8 mouse cellular contexts compared by ENCODE assay signal in genomic region chr10:80226071-80226415, GRCm38 (mm10). TPM values are rescaled to one million over a fixed set of nuclear protein-coding genes. Genes with fewer than 3 reads are reported as not detected.
DNase-seq lines count a peak whose midpoint lies in the region; ATAC-seq and TF ChIP-seq lines count a peak whose summit lies in the region.

No protein-coding gene starts in this region.

- H3K36me3 ChIP-seq in lung, embryonic 14.5 days (ENCODE audit: insufficient read depth) = peaks cover 25% of the 10 kb centered on the region
- H3K36me3 ChIP-seq in embryonic facial prominence, embryonic 15.5 days = peaks cover 19% of the 10 kb centered on the region
- peaks cover 20% of the 10 kb centered on the region for H3K36me3 ChIP-seq in intestine, postnatal 0 days (ENCODE audit: control insufficient read depth, insufficient read depth)
- peaks cover 14% of the 10 kb centered on the region for H3K36me3 ChIP-seq in neural tube, embryonic 13.5 days

- H3K4me1 ChIP-seq in lung, embryonic 14.5 days (ENCODE audit: insufficient read depth) = peaks cover 22% of the 10 kb centered on the region
- peaks cover 47% of the 10 kb centered on the region for H3K4me1 ChIP-seq in embryonic facial prominence, embryonic 15.5 days
- H3K4me1 ChIP-seq in intestine, postnatal 0 days (replicated peaks; ENCODE audit: control insufficient read depth, insufficient read depth, low read length) = no peaks in the 10 kb centered on the region; the same call in 1 of the 2 replicates
- peaks cover 48% of the 10 kb centered on the region for H3K4me1 ChIP-seq in neural tube, embryonic 13.5 days (replicated peaks)

- no peaks in the 10 kb centered on the region for H3K9me3 ChIP-seq in lung, embryonic 14.5 days (ENCODE audit: low read depth, low read length)
- no peaks in the 10 kb centered on the region for H3K9me3 ChIP-seq in embryonic facial prominence, embryonic 15.5 days (replicated peaks)
- H3K9me3 ChIP-seq in intestine, postnatal 0 days (ENCODE audit: control insufficient read depth) = no peaks in the 10 kb centered on the region
- H3K9me3 ChIP-seq in neural tube, embryonic 13.5 days = no peaks in the 10 kb centered on the region

- peak overlapping the region; percentile 91 for H3K27ac ChIP-seq in lung, embryonic 14.5 days (ENCODE audit: low read depth)
- peak overlapping the region; percentile 93 for H3K27ac ChIP-seq in embryonic facial prominence, embryonic 15.5 days (replicated peaks)
- H3K27ac ChIP-seq in intestine, postnatal 0 days (ENCODE audit: low read depth, low read length) = peak overlapping the region; percentile 85
- H3K27ac ChIP-seq in neural tube, embryonic 13.5 days (replicated peaks) = peak overlapping the region; percentile 96

- ATAC-seq in lung, embryonic 14.5 days (ENCODE audit: insufficient read depth) = 0 out of 2 replicates have a peak, but pooled peaks have one; percentile 3
- no peak for ATAC-seq in embryonic facial prominence, embryonic 15.5 days (ENCODE audit: insufficient number of reproducible peaks, low FRiP score, low TSS enrichment, low read depth)
- no peak for ATAC-seq in intestine, postnatal 0 days
- no peak for ATAC-seq in neural tube, embryonic 13.5 days (ENCODE audit: low read depth)

- peak overlapping the region; percentile 63 for H3K9ac ChIP-seq in lung, embryonic 14.5 days
- 0 out of 2 replicates have a peak overlapping the region, but pooled peaks have one; percentile 9 for H3K9ac ChIP-seq in embryonic facial prominence, embryonic 15.5 days
- no peak overlapping the region for H3K9ac ChIP-seq in intestine, postnatal 0 days (ENCODE audit: low read depth, low read length)
- H3K9ac ChIP-seq in neural tube, embryonic 13.5 days = peak overlapping the region; percentile 60

- peak overlapping the region; percentile 97 for H3K4me2 ChIP-seq in lung, embryonic 14.5 days
- H3K4me2 ChIP-seq in embryonic facial prominence, embryonic 15.5 days (replicated peaks) = peak overlapping the region; percentile 43
- peak overlapping the region; percentile 94 for H3K4me2 ChIP-seq in intestine, postnatal 0 days (replicated peaks; ENCODE audit: low read depth)
- peak overlapping the region; percentile 94 for H3K4me2 ChIP-seq in neural tube, embryonic 13.5 days

- H3K27me3 ChIP-seq in lung, embryonic 14.5 days (ENCODE audit: insufficient read depth, low read length) = no peaks in the 10 kb centered on the region
- H3K27me3 ChIP-seq in embryonic facial prominence, embryonic 15.5 days = no peaks in the 10 kb centered on the region
- H3K27me3 ChIP-seq in intestine, postnatal 0 days (replicated peaks; ENCODE audit: control insufficient read depth, insufficient read depth, low read length) = no peaks in the 10 kb centered on the region
- H3K27me3 ChIP-seq in neural tube, embryonic 13.5 days = no peaks in the 10 kb centered on the region

- TF ChIP-seq CTCF in lung, embryonic 14.5 days (IDR thresholded peaks at IDR 0.05; ENCODE audit: low read depth) = no peak
- TF ChIP-seq CTCF in intestine, postnatal 0 days (IDR thresholded peaks at IDR 0.05; ENCODE audit: low read depth) = no peak

- WGBS in lung, embryonic 14.5 days = 0% methylated on average over 14 of the region's 14 CpGs
- WGBS in embryonic facial prominence, embryonic 15.5 days = under 1% methylated on average over 14 of the region's 14 CpGs
- WGBS in intestine, postnatal 0 days = under 1% methylated on average over 14 of the region's 14 CpGs
- WGBS in neural tube, embryonic 13.5 days = under 1% methylated on average over 14 of the region's 14 CpGs

- DNase-seq in lung, embryonic 14.5 days = no peak
- DNase-seq in lung, postnatal 4 days = no peak
- no peak for DNase-seq in spleen, adult 12 weeks (ENCODE audit: low spot score)
- DNase-seq in adrenal gland, adult 2 months = no peak
- no peak for DNase-seq in adrenal gland, adult 18-20 months (ENCODE audit: low spot score in 2 of 2)

- peak overlapping the region; percentile 88 for H3K4me3 ChIP-seq in lung, embryonic 14.5 days (ENCODE audit: low read depth, low read length)
- peak overlapping the region; percentile 62 for H3K4me3 ChIP-seq in embryonic facial prominence, embryonic 15.5 days (replicated peaks)
- peak overlapping the region; percentile 16; the same call in 1 of the 2 replicates for H3K4me3 ChIP-seq in intestine, postnatal 0 days (ENCODE audit: low read depth, low read length)
- peak overlapping the region; percentile 83 for H3K4me3 ChIP-seq in neural tube, embryonic 13.5 days

RNA-seq across cellular contexts. Expression of gene Mum1, which starts 0.2 kb away (rescaled TPM):
- 56.8 and 63.4 TPM in 2 replicates for polyA plus RNA-seq in lung, embryonic 14.5 days (2014; fragmentation: Nextera tagmentation; extraction: Ambion mirVana)
- 75.2 and 77.0 TPM in 2 replicates for polyA plus RNA-seq in embryonic facial prominence, embryonic 15.5 days (2015; fragmentation: Nextera tagmentation; extraction: Ambion mirVana)
- 21.9 and 22.5 TPM in 2 replicates for polyA plus RNA-seq in intestine, postnatal 0 days (2015; fragmentation: Nextera tagmentation; extraction: Ambion mirVana)
- 46.5 and 60.7 TPM in 2 replicates for polyA plus RNA-seq in neural tube, embryonic 13.5 days (2015; fragmentation: Nextera tagmentation; extraction: Ambion mirVana)
- 10 to 100 TPM; 13.5 to 24.4 TPM for total RNA-seq in adrenal gland, adult 2 months (2021)
- 23.0 and 24.6 TPM in 2 replicates for polyA plus RNA-seq in adrenal gland, adult 2 months (2012; rRNA removed)
- 10 to 100 TPM; 17.4 to 18.4 TPM for total RNA-seq in adrenal gland, adult 18-20 months (2021)

RNA-seq across cellular contexts. Expression of gene Ndufs7, which starts 22.9 kb away (rescaled TPM):
- polyA plus RNA-seq in lung, embryonic 14.5 days (2014; fragmentation: Nextera tagmentation; extraction: Ambion mirVana) = 318 and 319 TPM in 2 replicates
- 317 and 339 TPM in 2 replicates for polyA plus RNA-seq in embryonic facial prominence, embryonic 15.5 days (2015; fragmentation: Nextera tagmentation; extraction: Ambion mirVana)
- 584 and 605 TPM in 2 replicates for polyA plus RNA-seq in intestine, postnatal 0 days (2015; fragmentation: Nextera tagmentation; extraction: Ambion mirVana)
- 250 and 275 TPM in 2 replicates for polyA plus RNA-seq in neural tube, embryonic 13.5 days (2015; fragmentation: Nextera tagmentation; extraction: Ambion mirVana)
- total RNA-seq in adrenal gland, adult 2 months (2021) = 100 to 1,000 TPM; 295 to 337 TPM
- polyA plus RNA-seq in adrenal gland, adult 2 months (2012; rRNA removed) = 1,122 and 1,204 TPM in 2 replicates
- total RNA-seq in adrenal gland, adult 18-20 months (2021) = 100 to 1,000 TPM; 294 to 370 TPM

RNA-seq across cellular contexts. Expression of gene Gamt, which starts 34.8 kb away (rescaled TPM):
- 26.8 and 29.4 TPM in 2 replicates for polyA plus RNA-seq in lung, embryonic 14.5 days (2014; fragmentation: Nextera tagmentation; extraction: Ambion mirVana)
- 72.3 and 88.0 TPM in 2 replicates for polyA plus RNA-seq in embryonic facial prominence, embryonic 15.5 days (2015; fragmentation: Nextera tagmentation; extraction: Ambion mirVana)
- polyA plus RNA-seq in intestine, postnatal 0 days (2015; fragmentation: Nextera tagmentation; extraction: Ambion mirVana) = 30.1 and 37.2 TPM in 2 replicates
- 31.2 and 33.0 TPM in 2 replicates for polyA plus RNA-seq in neural tube, embryonic 13.5 days (2015; fragmentation: Nextera tagmentation; extraction: Ambion mirVana)
- 100 to 1,000 TPM; 246 to 281 TPM for total RNA-seq in adrenal gland, adult 2 months (2021)
- polyA plus RNA-seq in adrenal gland, adult 2 months (2012; rRNA removed) = 820 and 833 TPM in 2 replicates
- 100 to 1,000 TPM; 146 to 236 TPM for total RNA-seq in adrenal gland, adult 18-20 months (2021)

RNA-seq across cellular contexts. Expression of gene Dazap1, which starts 35.2 kb away (rescaled TPM):
- 44.9 and 49.3 TPM in 2 replicates for polyA plus RNA-seq in lung, embryonic 14.5 days (2014; fragmentation: Nextera tagmentation; extraction: Ambion mirVana)
- 61.2 and 64.6 TPM in 2 replicates for polyA plus RNA-seq in embryonic facial prominence, embryonic 15.5 days (2015; fragmentation: Nextera tagmentation; extraction: Ambion mirVana)
- 26.6 and 29.0 TPM in 2 replicates for polyA plus RNA-seq in intestine, postnatal 0 days (2015; fragmentation: Nextera tagmentation; extraction: Ambion mirVana)
- polyA plus RNA-seq in neural tube, embryonic 13.5 days (2015; fragmentation: Nextera tagmentation; extraction: Ambion mirVana) = 59.8 and 66.5 TPM in 2 replicates
- total RNA-seq in adrenal gland, adult 2 months (2021) = 100 to 1,000 TPM in 1 of 2 experiments, 10 to 100 TPM in 1; 72.1 to 101 TPM
- 102 and 119 TPM in 2 replicates for polyA plus RNA-seq in adrenal gland, adult 2 months (2012; rRNA removed)
- total RNA-seq in adrenal gland, adult 18-20 months (2021) = 100 to 1,000 TPM in 1 of 2 experiments, 10 to 100 TPM in 1; 90.2 to 100 TPM

RNA-seq across cellular contexts. Expression of gene Efna2, which starts 46.8 kb away (rescaled TPM):
- 19.6 and 22.7 TPM in 2 replicates for polyA plus RNA-seq in lung, embryonic 14.5 days (2014; fragmentation: Nextera tagmentation; extraction: Ambion mirVana)
- polyA plus RNA-seq in embryonic facial prominence, embryonic 15.5 days (2015; fragmentation: Nextera tagmentation; extraction: Ambion mirVana) = 30.9 and 31.8 TPM in 2 replicates
- polyA plus RNA-seq in intestine, postnatal 0 days (2015; fragmentation: Nextera tagmentation; extraction: Ambion mirVana) = 3.5 and 3.8 TPM in 2 replicates
- polyA plus RNA-seq in neural tube, embryonic 13.5 days (2015; fragmentation: Nextera tagmentation; extraction: Ambion mirVana) = 34.0 and 34.8 TPM in 2 replicates
- total RNA-seq in adrenal gland, adult 2 months (2021) = 1 to 10 TPM; 1.8 to 5.2 TPM
- polyA plus RNA-seq in adrenal gland, adult 2 months (2012; rRNA removed) = 10.2 and 15.6 TPM in 2 replicates
- 1 to 10 TPM; 1.3 to 2.1 TPM for total RNA-seq in adrenal gland, adult 18-20 months (2021)

Comparison
In these comparisons a context has a peak if more than half of its experiments do, and no peak if none do; other contexts are left out.
1. H3K4me2 ChIP-seq: peak in every context shown above with its lines; median percentile 97 in lung, embryonic 14.5 days; 94 in intestine, postnatal 0 days; 94 in neural tube, embryonic 13.5 days; 43 in embryonic facial prominence, embryonic 15.5 days.
2. H3K4me3 ChIP-seq: peak in every context shown above with its lines; median percentile 88 in lung, embryonic 14.5 days; 83 in neural tube, embryonic 13.5 days; 62 in embryonic facial prominence, embryonic 15.5 days; 16 in intestine, postnatal 0 days.